ENCODE assay signal across 28 mouse cellular contexts in genomic region chr1:105454687-105455086, GRCm38 (mm10).
"Had no signal": no experiment of that assay in that cellular context is flagged by ENCODE, and none has a peak within 500 bp of the region (broad histone marks: within the 10 kb centered on the region; RNA-seq: fewer than 3 reads in every experiment).

No protein-coding gene starts in this region.

- H3K9me3 ChIP-seq: embryonic facial prominence, embryonic 12.5 days; embryonic facial prominence, embryonic 15.5 days; forebrain, embryonic 12.5 days; forebrain, embryonic 15.5 days; heart, embryonic 10.5 days had no signal

- DNase-seq: cerebellum, adult 9-10 months; cerebellum, adult 9-11 months; cerebellum, postnatal 10 days; cerebellum, postnatal 14 days; cerebellum, postnatal 25 days; cerebellum, postnatal 36 days; embryo, embryonic 11 days; forebrain, postnatal 0 days; gastrocnemius, adult 2 months; gastrocnemius, postnatal 10 days; gastrocnemius, postnatal 14 days; gastrocnemius, postnatal 25 days; gastrocnemius, postnatal 36 days; heart, adult 11 months; heart, adult 18-20 months; heart, adult 2 months had no signal

- ATAC-seq: forebrain, embryonic 13.5 days; forebrain, embryonic 14.5 days; forebrain, embryonic 15.5 days; forebrain, embryonic 16.5 days; forebrain, postnatal 0 days had no signal

- H3K27ac ChIP-seq: embryonic facial prominence, embryonic 12.5 days; embryonic facial prominence, embryonic 13.5 days; embryonic facial prominence, embryonic 15.5 days; forebrain, embryonic 10.5 days; forebrain, embryonic 12.5 days; forebrain, embryonic 13.5 days; forebrain, embryonic 15.5 days; gastrocnemius, adult 2 months; heart, adult 2 months; heart, embryonic 10.5 days had no signal

- H3K27me3 ChIP-seq: embryonic facial prominence, embryonic 12.5 days; embryonic facial prominence, embryonic 13.5 days; embryonic facial prominence, embryonic 15.5 days; forebrain, embryonic 12.5 days; forebrain, embryonic 13.5 days; forebrain, embryonic 15.5 days had no signal

- H3K4me2 ChIP-seq: embryonic facial prominence, embryonic 12.5 days; embryonic facial prominence, embryonic 13.5 days; embryonic facial prominence, embryonic 15.5 days; forebrain, embryonic 12.5 days; forebrain, embryonic 13.5 days; forebrain, embryonic 15.5 days; heart, embryonic 11.5 days had no signal

- H3K4me1 ChIP-seq: embryonic facial prominence, embryonic 12.5 days; embryonic facial prominence, embryonic 13.5 days; embryonic facial prominence, embryonic 15.5 days; forebrain, embryonic 10.5 days; forebrain, embryonic 12.5 days; forebrain, embryonic 13.5 days; forebrain, embryonic 15.5 days; heart, embryonic 10.5 days had no signal

- H3K4me3 ChIP-seq: embryonic facial prominence, embryonic 12.5 days; embryonic facial prominence, embryonic 13.5 days; embryonic facial prominence, embryonic 15.5 days; erythroblast, embryonic 14.5 days; forebrain, embryonic 10.5 days; forebrain, embryonic 12.5 days; forebrain, embryonic 13.5 days; forebrain, embryonic 15.5 days; gastrocnemius, adult 2 months; heart, adult 2 months; heart, embryonic 10.5 days had no signal

- H3K36me3 ChIP-seq: embryonic facial prominence, embryonic 12.5 days; embryonic facial prominence, embryonic 13.5 days; embryonic facial prominence, embryonic 15.5 days; forebrain, embryonic 10.5 days; forebrain, embryonic 12.5 days; forebrain, embryonic 15.5 days; heart, embryonic 10.5 days had no signal

- H3K9ac ChIP-seq: embryonic facial prominence, embryonic 12.5 days; embryonic facial prominence, embryonic 13.5 days; embryonic facial prominence, embryonic 15.5 days; forebrain, embryonic 12.5 days; forebrain, embryonic 13.5 days; forebrain, embryonic 15.5 days; forebrain, postnatal 0 days had no signal
